Mouse (Mus musculus) gastrocnemius, postnatal 25 days (tissue): ENCODE data around the gene Ly6g6c. TPM values are rescaled to one million over a fixed set of nuclear protein-coding genes. Genes with fewer than 3 reads are reported as not detected.

Experiments used
- DNase-seq: peaks from one replicate; pipeline ENCODE4 v3.0.0; 2022
- total RNA-seq, 2 experiments: library from RNA; stranded (reverse); gene quantifications; 1 replicate in 1 of 2; 2 replicates in 1 of 2; pipeline ENCODE4 v1.2.3; 2021

Gene Ly6g6c
- total RNA-seq, 2 experiments from 2014 or later: not detected

GRCm38 (mm10) chr17:35108097-35108496 is 42.9 kb downstream of the Ly6g6c start, which contains the start of gene Ly6g5c:
Ly6g5c (plus strand) TSS chr17:35108279.
- no peak for DNase-seq

- no peak for DNase-seq
Observed at GRCm38 (mm10) chr17:35111774-35112173, 46.6 kb downstream of the Ly6g6c start.

- no peak for DNase-seq
Observed at GRCm38 (mm10) chr17:35115046-35116019, 50.1 kb downstream of the Ly6g6c start, which contains the start of gene Ly6g5b. Ly6g5b (minus strand) TSS chr17:35115428.

Other genes with a start within 250 kb of the Ly6g6c start
- gene Stk19, start 228.4 kb upstream of the Ly6g6c start, total RNA-seq: 1 to 10 TPM; 7.0 to 7.2 TPM
- gene Dxo, start 228.4 kb upstream of the Ly6g6c start, total RNA-seq: 10 to 100 TPM in 1 of 2 experiments, 1 to 10 TPM in 1; 7.6 to 10.5 TPM
- 10 to 100 TPM; 18.0 to 18.9 TPM for gene Skiv2l, start 215.2 kb upstream of the Ly6g6c start, total RNA-seq
- gene Nelfe, start 215.0 kb upstream of the Ly6g6c start, total RNA-seq: 1 to 10 TPM; 7.7 to 8.9 TPM
- 1 to 10 TPM in 1 of 2 experiments, under 1 TPM in 1; 0.95 to 8.2 TPM for gene Cfb, start 202.9 kb upstream of the Ly6g6c start, total RNA-seq
- gene Zbtb12, start 185.9 kb upstream of the Ly6g6c start, total RNA-seq: 1 to 10 TPM; 5.0 to 5.2 TPM
- not detected for gene Gm20547, start 183.3 kb upstream of the Ly6g6c start, total RNA-seq
- gene C2, start 167.1 kb upstream of the Ly6g6c start, total RNA-seq: 1 to 10 TPM; 2.6 to 2.9 TPM
- gene Ehmt2, start 166.9 kb upstream of the Ly6g6c start, total RNA-seq: 10 to 100 TPM; 25.5 to 26.4 TPM
- gene Slc44a4, start 150.9 kb upstream of the Ly6g6c start, total RNA-seq: not detected
- 1 to 10 TPM; 8.5 to 9.3 TPM for gene Neu1, start 134.1 kb upstream of the Ly6g6c start, total RNA-seq
- 1 to 10 TPM; 4.4 to 6.7 TPM for gene Hspa1b, start 106.2 kb upstream of the Ly6g6c start, total RNA-seq
- gene Gm20481, start 95.5 kb upstream of the Ly6g6c start, total RNA-seq: not detected
- 1 to 10 TPM; 5.9 to 8.1 TPM for gene Hspa1a, start 93.2 kb upstream of the Ly6g6c start, total RNA-seq
- gene Hspa1l, start 92.7 kb upstream of the Ly6g6c start, total RNA-seq: 10 to 100 TPM; 21.5 to 31.8 TPM
- gene Lsm2, start 83.5 kb upstream of the Ly6g6c start, total RNA-seq: 10 to 100 TPM; 15.0 to 15.4 TPM
- gene Vars, start 64.4 kb upstream of the Ly6g6c start, total RNA-seq: 10 to 100 TPM; 29.4 to 31.2 TPM
- gene Vwa7, start 48.8 kb upstream of the Ly6g6c start, total RNA-seq: 1 to 10 TPM; 9.0 to 9.6 TPM
- gene Sapcd1, start 37.4 kb upstream of the Ly6g6c start, total RNA-seq: under 1 TPM in 1 of 2 experiments, not detected in 1; 0.31 TPM
- under 1 TPM; 0.67 to 0.72 TPM for gene Msh5, start 18.6 kb upstream of the Ly6g6c start, total RNA-seq
- 10 to 100 TPM; 12.4 to 18.6 TPM for gene Clic1, start 15.4 kb upstream of the Ly6g6c start, total RNA-seq
- gene Ddah2, start 6.4 kb upstream of the Ly6g6c start, total RNA-seq: 10 to 100 TPM; 11.1 to 13.3 TPM
- gene Mpig6b, start 796 bp downstream of the Ly6g6c start, total RNA-seq: not detected
- gene Ly6g6e, start 11.5 kb downstream of the Ly6g6c start, total RNA-seq: not detected
- gene Ly6g6d, start 12.7 kb downstream of the Ly6g6c start, total RNA-seq: under 1 TPM; 0.51 to 0.72 TPM
- gene Ly6g6f, start 20.2 kb downstream of the Ly6g6c start, total RNA-seq: not detected
- gene Abhd16a, start 23.9 kb downstream of the Ly6g6c start, total RNA-seq: 10 to 100 TPM; 61.9 to 62.4 TPM
- gene Ly6g5c, start 42.9 kb downstream of the Ly6g6c start, total RNA-seq: not detected
- not detected for gene Ly6g5b, start 50.0 kb downstream of the Ly6g6c start, total RNA-seq
- 1 to 10 TPM; 7.1 to 8.4 TPM for gene Gpank1, start 56.1 kb downstream of the Ly6g6c start, total RNA-seq
- 100 to 1,000 TPM; 149 to 158 TPM for gene Csnk2b, start 56.7 kb downstream of the Ly6g6c start, total RNA-seq
- gene D17H6S53E, start 61.0 kb downstream of the Ly6g6c start, total RNA-seq: 10 to 100 TPM; 19.5 to 22.6 TPM
- not detected for gene Apom, start 66.7 kb downstream of the Ly6g6c start, total RNA-seq
- gene Bag6, start 69.8 kb downstream of the Ly6g6c start, total RNA-seq: 100 to 1,000 TPM; 180 to 197 TPM
- gene Prrc2a, start 99.5 kb downstream of the Ly6g6c start, total RNA-seq: 100 to 1,000 TPM in 1 of 2 experiments, 10 to 100 TPM in 1; 93.3 to 102 TPM
- gene Aif1, start 110.7 kb downstream of the Ly6g6c start, total RNA-seq: 1 to 10 TPM in 1 of 2 experiments, under 1 TPM in 1; 0.97 to 1.4 TPM
- gene Lst1, start 123.1 kb downstream of the Ly6g6c start, total RNA-seq: under 1 TPM in 1 of 2 experiments, not detected in 1; 0.78 TPM
- gene Ltb, start 129.1 kb downstream of the Ly6g6c start, total RNA-seq: not detected
- under 1 TPM in 1 of 2 experiments, not detected in 1; 0.18 TPM for gene Tnf, start 136.6 kb downstream of the Ly6g6c start, total RNA-seq
- gene Lta, start 140.0 kb downstream of the Ly6g6c start, total RNA-seq: under 1 TPM in 1 of 2 experiments, not detected in 1; 0.32 TPM
- under 1 TPM in 1 of 2 experiments, not detected in 1; 0.70 TPM for gene Gm16181, start 155.4 kb downstream of the Ly6g6c start, total RNA-seq
- 1 to 10 TPM; 1.9 to 2.3 TPM for gene Atp6v1g2, start 168.3 kb downstream of the Ly6g6c start, total RNA-seq
- gene Nfkbil1, start 170.4 kb downstream of the Ly6g6c start, total RNA-seq: 1 to 10 TPM; 5.6 to 6.8 TPM
- 10 to 100 TPM; 71.5 to 79.1 TPM for gene Ddx39b, start 176.4 kb downstream of the Ly6g6c start, total RNA-seq
- gene H2-D1, start 197.3 kb downstream of the Ly6g6c start, total RNA-seq: 10 to 100 TPM; 30.2 to 57.3 TPM